Mouse (Mus musculus): ENCODE results near the gene Eva1b. TPM values are rescaled to one million over a fixed set of nuclear protein-coding genes. Genes with fewer than 3 reads are reported as not detected.

The Eva1b gene
- 92.6 and 97.8 TPM in 2 replicates for polyA plus RNA-seq (2014; fragmentation: Nextera tagmentation; extraction: Ambion mirVana)

DNA sequence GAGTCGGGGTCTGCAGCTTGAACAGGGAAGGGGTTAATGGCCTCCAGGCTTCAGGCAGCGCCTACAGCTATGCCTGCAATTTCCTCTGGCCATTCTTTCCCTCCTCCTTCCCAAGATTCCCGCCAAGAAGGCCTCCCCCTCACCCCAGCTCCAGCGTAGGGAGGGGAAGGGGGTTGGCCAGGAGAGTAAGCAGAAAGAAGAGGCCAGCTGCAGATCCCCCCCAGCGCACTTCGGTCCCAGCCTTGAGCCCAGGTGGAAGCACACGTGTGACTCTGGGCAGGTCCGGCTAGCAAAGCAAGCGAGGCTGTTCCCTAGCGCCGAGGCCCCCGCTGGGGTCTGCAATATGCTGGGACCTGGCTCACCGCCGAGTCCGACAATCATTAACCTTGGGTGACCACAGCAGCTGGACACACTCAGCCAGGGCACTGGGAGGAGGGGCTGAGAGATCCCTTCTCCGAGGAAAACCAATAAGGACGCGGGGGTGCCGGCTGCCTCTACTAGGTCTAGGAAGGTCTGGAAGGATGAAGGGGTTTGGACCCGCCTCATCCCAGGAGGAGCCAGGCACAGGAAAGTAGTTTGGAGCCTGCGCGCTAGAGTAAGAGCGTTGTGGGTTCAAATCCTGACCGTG is at the start of gene Eva1b:
Eva1b (plus strand) TSS at position 212 of the 628 bp plus-strand sequence.
- WGBS: under 1% methylated on average over 24 of the region's 24 CpGs
- peaks cover 18% of the 10 kb centered on the region for H3K36me3 ChIP-seq (ENCODE audit: insufficient read depth)
- H3K27ac ChIP-seq (ENCODE audit: low read depth): peak within 1 kb of the TSS; percentile 93
- H3K4me3 ChIP-seq (ENCODE audit: low read depth, low read length): peak within 1 kb of the TSS; percentile 71
- ATAC-seq (ENCODE audit: insufficient read depth) (peak; percentile 84), DNase-seq (peak; percentile 95)
- H3K4me1 ChIP-seq (ENCODE audit: insufficient read depth): peaks cover 10% of the 10 kb centered on the region
- TF ChIP-seq CTCF (IDR thresholded peaks at IDR 0.05; ENCODE audit: low read depth): no peak
- H3K4me2 ChIP-seq: peak within 1 kb of the TSS; percentile 92
- no peaks in the 10 kb centered on the region for H3K27me3 ChIP-seq (ENCODE audit: insufficient read depth, low read length)
- H3K9ac ChIP-seq: peak within 1 kb of the TSS; percentile 76
- no peaks in the 10 kb centered on the region for H3K9me3 ChIP-seq (ENCODE audit: low read depth, low read length)

DNA sequence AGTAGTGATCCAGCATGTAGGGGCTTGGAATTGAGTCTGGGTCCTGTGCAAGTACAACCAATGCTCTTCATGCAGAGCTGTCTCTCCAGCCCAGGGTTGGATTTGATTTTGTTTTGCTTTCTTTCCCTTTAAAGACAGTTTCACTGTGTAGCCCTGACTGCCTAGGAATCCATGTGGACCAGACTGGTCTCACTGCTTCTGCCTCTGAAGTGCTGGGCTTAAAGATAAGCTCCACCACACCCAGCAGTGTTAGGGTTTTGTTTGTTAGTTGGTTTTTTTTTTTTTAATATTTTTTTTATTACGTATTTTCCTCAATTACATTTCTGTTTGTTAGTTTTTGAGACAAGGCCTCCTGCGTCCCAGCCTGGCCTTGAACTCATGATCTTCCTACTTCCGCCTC is 48.2 kb upstream of the Eva1b start:
- WGBS: 84% methylated on average over 3 of the region's 3 CpGs
- no peak for DNase-seq
- Histone ChIP-seq H3K4me2 (no peak overlapping the region), H3K36me3 (ENCODE audit: insufficient read depth) (0 out of 2 replicates have a peak, but pooled peaks cover 21% of the 10 kb centered on the region), H3K9me3 (ENCODE audit: low read depth, low read length) (no peaks in the 10 kb centered on the region), H3K4me1 (ENCODE audit: insufficient read depth) (peaks cover 7% of the 10 kb centered on the region; the same call in 1 of the 2 replicates), H3K27me3 (ENCODE audit: insufficient read depth, low read length) (no peaks in the 10 kb centered on the region), H3K9ac (no peak overlapping the region), H3K4me3 (ENCODE audit: low read depth, low read length) (no peak overlapping the region), H3K27ac (ENCODE audit: low read depth) (no peak overlapping the region)
- no peak for ATAC-seq (ENCODE audit: insufficient read depth)
- no peak for TF ChIP-seq CTCF (IDR thresholded peaks at IDR 0.05; ENCODE audit: low read depth)

DNA sequence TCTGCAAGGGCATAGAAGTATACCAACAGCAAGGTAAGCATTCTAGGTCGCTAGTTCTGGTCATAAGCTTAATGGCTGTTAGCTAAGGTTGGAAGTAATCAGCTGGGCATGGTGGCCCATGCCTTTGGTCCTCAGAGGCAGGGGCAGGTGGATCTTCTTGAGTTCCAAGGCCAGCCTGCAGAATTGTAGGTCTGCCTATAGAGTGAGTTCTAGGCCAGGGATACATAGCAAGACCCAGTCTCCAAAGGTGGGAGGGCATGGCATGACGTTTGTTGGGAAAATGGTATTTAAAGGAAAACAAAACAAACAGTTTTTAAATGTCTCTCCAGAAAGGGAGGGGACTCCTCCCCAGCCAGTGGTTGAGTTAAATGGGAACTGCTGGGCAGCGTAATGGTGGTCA is 46.8 kb upstream of the Eva1b start:
- WGBS: 73% methylated on average over 3 of the region's 3 CpGs
- Histone ChIP-seq H3K9me3 (ENCODE audit: low read depth, low read length) (no peaks in the 10 kb centered on the region), H3K36me3 (ENCODE audit: insufficient read depth) (0 out of 2 replicates have a peak, but pooled peaks cover 21% of the 10 kb centered on the region), H3K4me3 (ENCODE audit: low read depth, low read length) (no peak overlapping the region), H3K4me1 (ENCODE audit: insufficient read depth) (peaks cover 7% of the 10 kb centered on the region; the same call in 1 of the 2 replicates), H3K27ac (ENCODE audit: low read depth) (no peak overlapping the region), H3K4me2 (no peak overlapping the region), H3K27me3 (ENCODE audit: insufficient read depth, low read length) (no peaks in the 10 kb centered on the region), H3K9ac (no peak overlapping the region)
- ATAC-seq (ENCODE audit: insufficient read depth) (no peak), DNase-seq (no peak)
- no peak for TF ChIP-seq CTCF (IDR thresholded peaks at IDR 0.05; ENCODE audit: low read depth)

DNA sequence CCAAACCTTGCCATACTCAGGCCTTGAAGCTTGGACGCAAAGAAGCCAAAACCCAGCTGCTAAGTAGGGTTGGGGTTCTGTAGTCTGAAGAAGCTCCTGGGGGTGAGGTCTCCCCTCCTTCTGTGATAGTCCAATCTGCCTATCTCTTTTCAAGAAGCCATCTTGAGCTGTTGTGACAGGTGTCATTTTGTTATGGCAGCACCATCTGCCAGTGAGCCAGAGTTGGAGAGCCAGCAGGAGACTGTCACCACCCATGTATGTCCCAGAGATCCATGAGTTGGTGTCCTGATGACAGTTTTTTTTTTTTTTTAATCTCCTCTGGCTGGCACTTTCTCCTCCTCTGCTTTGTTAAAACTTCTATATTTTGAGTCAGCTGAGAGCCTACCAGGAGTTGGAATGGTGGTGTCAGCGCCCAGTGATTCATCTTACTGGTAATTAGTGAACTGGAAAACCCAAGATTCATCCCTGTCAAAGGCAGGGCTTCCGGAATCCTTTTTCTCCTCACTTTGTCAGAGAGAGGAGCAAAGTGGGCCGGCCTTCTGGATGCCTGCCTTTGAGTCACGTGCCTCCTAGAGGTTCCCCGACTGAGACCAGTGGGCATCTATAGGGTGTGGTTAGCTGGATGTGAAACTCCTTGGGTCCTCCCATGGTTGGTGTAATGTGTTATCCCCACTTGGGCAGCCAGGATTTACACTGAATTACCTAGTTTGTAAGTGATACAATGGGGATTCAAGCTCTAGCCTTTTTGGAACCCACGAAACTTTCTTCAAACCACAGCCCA is 45.3 kb upstream of the Eva1b start:
- Histone ChIP-seq H3K27ac (ENCODE audit: low read depth) (peak overlapping the region; percentile 92), H3K27me3 (ENCODE audit: insufficient read depth, low read length) (no peaks in the 10 kb centered on the region), H3K4me3 (ENCODE audit: low read depth, low read length) (peak overlapping the region; percentile 95; the same call in 1 of the 2 replicates), H3K9ac (peak overlapping the region; percentile 51), H3K4me2 (peak overlapping the region; percentile 97), H3K36me3 (ENCODE audit: insufficient read depth) (0 out of 2 replicates have a peak, but pooled peaks cover 21% of the 10 kb centered on the region), H3K4me1 (ENCODE audit: insufficient read depth) (peaks cover 7% of the 10 kb centered on the region; the same call in 1 of the 2 replicates), H3K9me3 (ENCODE audit: low read depth, low read length) (no peaks in the 10 kb centered on the region)
- 40% methylated on average over 7 of the region's 7 CpGs for WGBS
- TF ChIP-seq CTCF (IDR thresholded peaks at IDR 0.05; ENCODE audit: low read depth): no peak
- ATAC-seq (ENCODE audit: insufficient read depth) (no peak), DNase-seq (peak; percentile 47)

DNA sequence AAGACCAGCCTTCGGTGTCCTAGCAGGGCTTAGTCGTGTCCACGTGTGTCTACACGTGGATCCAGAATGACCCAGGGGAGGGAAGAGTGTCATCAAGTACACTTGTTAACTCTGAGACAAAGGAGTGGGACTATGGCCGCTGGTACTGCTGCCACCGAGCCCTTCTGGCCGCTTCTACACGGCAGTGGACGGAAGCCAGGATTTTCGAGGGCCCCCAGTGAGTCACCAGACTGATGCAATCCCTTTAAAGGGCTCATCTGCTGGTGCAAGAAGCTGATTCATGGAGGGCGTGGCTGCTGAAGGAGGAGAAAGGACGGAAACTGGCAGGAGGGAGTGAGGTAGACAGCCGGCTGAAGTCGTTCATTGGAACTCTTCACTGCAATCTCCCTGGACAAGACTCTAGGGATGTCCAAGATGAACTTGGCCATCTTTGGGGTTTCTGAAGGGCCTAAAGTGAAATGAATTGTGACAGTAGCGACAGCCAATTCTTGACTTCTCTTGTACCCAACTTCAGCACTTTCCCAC is 44.4 kb upstream of the Eva1b start:
- no peak for TF ChIP-seq CTCF (IDR thresholded peaks at IDR 0.05; ENCODE audit: low read depth)
- Histone ChIP-seq H3K27me3 (ENCODE audit: insufficient read depth, low read length) (no peaks in the 10 kb centered on the region), H3K9me3 (ENCODE audit: low read depth, low read length) (no peaks in the 10 kb centered on the region), H3K4me3 (ENCODE audit: low read depth, low read length) (peak overlapping the region; percentile 95), H3K9ac (peak overlapping the region; percentile 51), H3K27ac (ENCODE audit: low read depth) (peak overlapping the region; percentile 92), H3K4me2 (peak overlapping the region; percentile 97), H3K4me1 (ENCODE audit: insufficient read depth) (peaks cover 7% of the 10 kb centered on the region; the same call in 1 of the 2 replicates), H3K36me3 (ENCODE audit: insufficient read depth) (0 out of 2 replicates have a peak, but pooled peaks cover 19% of the 10 kb centered on the region)
- DNase-seq: peak; percentile 92
- ATAC-seq (ENCODE audit: insufficient read depth): peak; percentile 69
- 1% methylated on average over 15 of the region's 15 CpGs for WGBS

DNA sequence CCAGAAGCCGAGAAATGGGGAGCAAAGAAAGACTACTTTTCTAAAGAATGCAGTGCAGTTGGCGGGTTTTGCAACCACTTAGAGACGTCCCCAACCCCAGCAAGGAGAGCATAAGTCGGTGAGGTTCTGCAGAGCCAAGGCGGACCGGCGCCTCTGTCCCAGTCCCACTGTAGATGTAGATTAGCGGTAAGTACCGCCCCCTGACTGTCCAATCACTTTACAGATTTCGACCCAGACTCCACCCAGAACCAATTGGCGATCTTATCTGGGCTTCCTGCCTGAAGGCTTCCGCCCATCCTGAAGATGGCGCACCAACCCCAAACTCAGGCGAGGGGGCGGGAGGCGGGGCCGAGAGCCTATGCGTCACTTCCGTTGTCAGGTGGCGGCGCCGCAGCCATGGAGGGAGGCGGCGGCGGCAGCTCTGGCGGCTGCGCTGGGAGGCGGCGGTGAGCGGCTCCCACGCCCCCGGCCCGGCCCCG is 43.9 kb upstream of the Eva1b start, which contains the start of gene Stk40:
Stk40 (plus strand) TSS at position 368 of the 479 bp plus-strand sequence.
- Histone ChIP-seq H3K9me3 (ENCODE audit: low read depth, low read length) (no peaks in the 10 kb centered on the region), H3K27me3 (ENCODE audit: insufficient read depth, low read length) (no peaks in the 10 kb centered on the region), H3K27ac (ENCODE audit: low read depth) (peak within 1 kb of the TSS; percentile 92), H3K4me1 (ENCODE audit: insufficient read depth) (peaks cover 7% of the 10 kb centered on the region; the same call in 1 of the 2 replicates), H3K4me3 (ENCODE audit: low read depth, low read length) (peak within 1 kb of the TSS; percentile 95), H3K9ac (peak within 1 kb of the TSS; percentile 78), H3K36me3 (ENCODE audit: insufficient read depth) (0 out of 2 replicates have a peak, but pooled peaks cover 14% of the 10 kb centered on the region), H3K4me2 (peak within 1 kb of the TSS; percentile 97)
- ATAC-seq (ENCODE audit: insufficient read depth) (peak; percentile 96), DNase-seq (peak; percentile 98)
- TF ChIP-seq CTCF (IDR thresholded peaks at IDR 0.05; ENCODE audit: low read depth): peak; percentile 86
- WGBS: 1% methylated on average over 34 of the region's 34 CpGs

Measured in lung, embryonic 14.5 days (tissue).